Mouse (Mus musculus) adrenal gland, postnatal 10 days (tissue): ENCODE measurements around the gene D5Ertd579e. TPM values are rescaled to one million over a fixed set of nuclear protein-coding genes. Genes with fewer than 3 reads are reported as not detected.
A peak's percentile ranks its signal among the peaks of the same experiment; 100 is the strongest.

ENCODE experiments used
- DNase-seq: peaks from one replicate; pipeline ENCODE4 v3.0.0; 2021; ENCODE audit warnings: mixed read lengths
- total RNA-seq, 2 experiments: library from RNA; stranded (reverse); gene quantifications; 2 replicates each; pipeline ENCODE4 v1.2.3; 2021

Gene D5Ertd579e
- total RNA-seq, 2 experiments from 2014 or later: 49.6 to 64.1 TPM

GRCm38 (mm10) chr5:36603031-36603430 lies 92.8 kb downstream of the D5Ertd579e start:
- peak; percentile 62 for DNase-seq

DNA sequence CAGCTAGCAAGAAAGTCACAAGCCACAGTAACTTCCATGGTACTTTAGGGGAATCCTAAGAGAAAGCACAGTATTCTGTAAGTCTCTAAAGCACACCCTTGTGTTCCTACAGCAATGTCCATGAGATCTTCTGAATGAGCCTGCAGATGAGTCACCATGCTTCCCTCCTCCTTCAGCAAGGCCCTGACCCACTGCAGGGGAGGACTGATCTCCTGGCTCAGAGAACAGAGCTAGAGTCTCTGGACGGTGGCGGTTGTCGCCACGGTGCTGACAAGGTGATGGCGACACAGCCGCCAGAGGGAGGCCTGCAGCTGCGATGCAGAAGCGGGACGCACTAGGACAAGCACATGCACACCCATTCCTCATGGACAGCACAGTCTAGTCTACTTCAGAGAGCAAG lies 93.8 kb downstream of the D5Ertd579e start:
- DNase-seq: peak; percentile 18

DNA sequence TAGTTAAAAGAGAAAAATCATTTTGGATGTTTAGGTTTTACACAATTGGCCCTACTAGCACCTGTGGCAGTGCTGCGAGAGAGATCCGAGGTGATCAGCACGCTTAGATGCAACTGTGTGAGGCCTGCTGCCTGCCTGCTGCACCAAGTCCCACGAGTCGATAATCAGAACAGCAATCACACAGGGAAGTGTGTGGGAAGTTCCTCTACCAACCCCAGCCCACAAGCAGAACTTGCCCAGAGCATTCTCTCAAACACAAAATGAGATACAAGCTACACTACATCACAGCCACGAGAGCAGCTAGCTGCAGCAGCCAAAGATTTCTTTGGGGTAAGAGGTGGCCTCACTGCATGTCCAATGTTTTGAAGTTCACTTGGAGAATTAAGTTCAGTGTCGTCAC lies 94.3 kb downstream of the D5Ertd579e start:
- DNase-seq: no peak

DNA sequence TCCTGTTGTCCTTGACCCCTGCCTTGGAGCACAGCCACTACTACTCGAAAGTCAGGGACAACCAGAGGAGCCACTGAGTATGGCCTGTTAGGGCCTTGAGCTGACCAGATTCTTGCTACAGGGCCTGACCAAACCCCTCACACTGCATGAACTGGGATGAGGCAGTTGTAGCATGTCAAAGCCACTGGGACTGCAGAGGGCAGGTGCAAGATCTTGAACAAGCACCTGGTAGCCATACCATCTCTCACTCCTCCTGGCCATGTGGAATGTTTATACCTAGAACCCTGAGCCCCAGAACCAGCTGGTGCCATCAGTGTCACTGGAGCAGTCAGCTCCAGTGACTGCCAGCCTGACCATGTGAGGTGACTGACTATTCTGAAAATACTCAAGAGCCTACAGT lies 96.9 kb downstream of the D5Ertd579e start:
- no peak for DNase-seq

GRCm38 (mm10) chr5:36597653-36598052 lies 98.2 kb downstream of the D5Ertd579e start:
- peak; percentile 48 for DNase-seq

DNA sequence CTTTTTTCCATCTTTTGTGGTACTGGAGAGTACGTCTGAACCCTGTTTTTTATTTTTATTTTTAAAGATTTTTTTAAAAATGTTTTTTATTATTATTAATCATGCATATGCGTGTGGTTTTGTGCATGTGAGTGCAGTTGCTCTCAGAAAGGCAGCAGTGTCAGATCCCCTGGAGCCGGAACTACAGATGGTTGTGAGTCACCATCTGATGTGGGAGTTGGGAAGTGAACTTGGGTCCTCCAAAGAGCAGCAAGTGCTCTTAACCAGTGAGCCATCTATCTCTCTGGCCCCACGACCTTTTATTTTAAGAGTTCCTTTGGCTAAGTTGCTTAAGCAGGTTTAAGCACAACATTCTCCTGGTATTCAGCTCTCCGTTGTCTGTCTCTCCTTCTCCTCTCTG lies 99.6 kb downstream of the D5Ertd579e start:
- no peak for DNase-seq

DNA sequence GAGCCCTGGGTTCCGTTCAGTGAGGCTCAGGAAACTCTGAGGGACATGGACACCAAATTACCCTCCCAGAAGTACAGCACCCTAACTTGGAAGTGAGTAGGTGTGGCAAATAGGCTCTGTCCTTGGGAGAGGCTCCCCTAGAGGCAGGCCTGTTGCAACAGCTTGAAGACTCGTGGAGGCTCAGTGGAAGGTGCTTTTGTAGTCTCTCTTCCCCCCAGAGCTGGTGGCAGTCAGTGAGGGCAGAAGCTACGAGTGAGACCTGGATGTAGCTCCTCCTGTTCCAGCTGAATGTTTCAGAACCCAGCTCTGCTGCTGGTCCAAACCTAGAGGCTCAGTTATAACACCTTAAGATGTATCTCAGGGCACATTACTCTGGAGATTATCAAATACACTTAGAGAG lies 100.7 kb downstream of the D5Ertd579e start:
- no peak for DNase-seq

DNA sequence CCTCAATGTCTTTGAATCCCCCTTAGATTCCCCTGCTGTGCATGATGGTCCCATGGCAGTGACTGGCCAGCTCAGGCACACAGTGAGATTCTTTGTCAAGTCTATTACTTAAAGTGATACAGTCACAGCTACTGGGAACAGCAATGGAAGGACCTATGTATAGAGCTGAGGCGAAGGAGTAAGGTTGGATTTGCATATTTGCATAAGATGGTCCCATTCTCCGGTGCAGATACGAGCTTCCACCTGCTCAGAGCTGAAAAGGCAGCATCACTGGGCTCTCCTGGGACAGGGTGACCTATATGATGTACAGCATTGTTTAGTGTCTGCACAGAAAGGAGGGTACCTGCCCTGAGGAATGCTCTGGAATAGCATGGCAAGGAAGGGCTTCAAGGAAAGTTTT lies 101.5 kb downstream of the D5Ertd579e start:
- DNase-seq: no peak

GRCm38 (mm10) chr5:36593176-36593575 lies 102.6 kb downstream of the D5Ertd579e start, which contains the start of gene Tbc1d14:
Tbc1d14 (minus strand) TSS chr5:36593276.
- DNase-seq: no peak

GRCm38 (mm10) chr5:36590499-36590920 lies 105.3 kb downstream of the D5Ertd579e start:
- DNase-seq: no peak

DNA sequence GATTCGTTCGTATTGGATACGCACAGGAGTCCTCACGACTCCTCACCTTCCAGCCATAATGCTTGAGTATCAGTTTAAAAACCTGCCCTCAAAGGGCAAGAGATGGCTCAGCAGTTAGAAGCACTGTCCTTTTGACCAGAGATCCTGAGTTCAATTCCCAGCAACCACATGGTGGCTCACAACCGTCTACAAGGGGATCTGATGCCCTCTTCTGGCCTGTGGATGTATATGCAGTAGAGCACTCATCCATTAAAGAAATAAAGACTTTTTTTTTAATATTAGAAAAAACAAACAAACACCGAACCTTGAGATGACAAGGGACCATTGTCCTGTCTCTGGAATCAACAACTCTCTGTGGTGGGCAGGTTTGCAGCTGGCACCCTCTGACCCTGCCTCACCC lies 111.5 kb downstream of the D5Ertd579e start:
- no peak for DNase-seq

- peak; percentile 99 for DNase-seq
Observed at GRCm38 (mm10) chr5:36581924-36582642, 113.7 kb downstream of the D5Ertd579e start.

GRCm38 (mm10) chr5:36581259-36581923 lies 114.4 kb downstream of the D5Ertd579e start:
- DNase-seq: no peak

DNA sequence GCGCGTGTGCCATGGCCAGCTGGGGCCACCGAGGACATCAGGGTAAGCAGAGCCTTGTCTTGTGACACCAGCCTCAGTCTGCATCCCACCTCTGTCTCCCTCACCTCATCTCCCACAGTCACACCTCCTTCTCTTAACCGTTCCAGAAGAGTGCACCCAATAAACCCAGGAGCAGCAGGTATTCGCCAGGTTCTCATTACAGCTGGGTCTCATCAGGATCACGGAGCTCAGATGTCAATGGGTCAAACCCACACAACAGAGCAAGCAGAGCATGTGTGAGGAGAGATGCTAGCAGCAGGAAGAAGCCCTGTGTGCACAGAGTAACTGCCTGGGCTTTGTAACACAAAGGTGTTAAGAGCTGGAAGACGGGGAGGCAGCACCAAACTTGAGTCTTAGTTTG lies 115.9 kb downstream of the D5Ertd579e start:
- DNase-seq: no peak

DNA sequence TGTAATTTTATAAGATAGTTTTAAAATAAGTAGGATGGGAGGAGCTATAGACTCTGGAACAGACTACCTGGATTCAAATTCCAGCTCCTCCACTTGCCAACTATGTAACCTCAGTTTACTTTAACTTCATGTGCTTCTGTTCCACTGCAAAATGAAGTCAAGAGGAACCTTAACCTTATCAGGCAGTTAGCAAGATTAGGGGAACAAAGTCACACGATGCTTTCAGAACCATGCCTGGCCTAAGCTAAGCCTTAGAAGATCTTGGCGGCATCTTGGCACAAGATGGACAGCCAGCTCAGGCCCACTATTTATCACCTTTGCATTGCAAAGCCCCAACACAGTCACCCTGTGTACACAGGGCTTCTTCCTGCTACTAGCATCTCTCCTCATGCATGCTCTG lies 116.8 kb downstream of the D5Ertd579e start:
- no peak for DNase-seq

DNA sequence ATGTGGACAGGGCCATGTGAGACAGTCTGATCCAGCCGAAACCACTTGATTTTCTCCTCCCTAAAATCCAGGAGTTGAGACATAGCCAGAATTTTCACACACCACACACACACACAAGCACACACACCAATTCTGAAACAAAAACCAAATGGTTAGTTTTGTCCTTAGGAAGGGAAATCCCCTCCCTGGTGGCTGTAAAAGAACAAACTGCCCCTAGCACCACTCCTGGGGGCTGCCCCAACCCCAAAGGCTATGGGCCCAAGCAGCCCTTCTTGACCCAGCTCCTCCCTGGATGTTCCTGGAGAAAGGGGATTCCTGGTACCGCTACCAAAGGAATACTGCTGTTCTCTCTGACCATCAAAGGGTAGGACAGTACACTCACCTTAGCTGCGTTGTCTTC lies 119.4 kb downstream of the D5Ertd579e start:
- no peak for DNase-seq

GRCm38 (mm10) chr5:36575745-36576144 lies 120.1 kb downstream of the D5Ertd579e start:
- no peak for DNase-seq

DNA sequence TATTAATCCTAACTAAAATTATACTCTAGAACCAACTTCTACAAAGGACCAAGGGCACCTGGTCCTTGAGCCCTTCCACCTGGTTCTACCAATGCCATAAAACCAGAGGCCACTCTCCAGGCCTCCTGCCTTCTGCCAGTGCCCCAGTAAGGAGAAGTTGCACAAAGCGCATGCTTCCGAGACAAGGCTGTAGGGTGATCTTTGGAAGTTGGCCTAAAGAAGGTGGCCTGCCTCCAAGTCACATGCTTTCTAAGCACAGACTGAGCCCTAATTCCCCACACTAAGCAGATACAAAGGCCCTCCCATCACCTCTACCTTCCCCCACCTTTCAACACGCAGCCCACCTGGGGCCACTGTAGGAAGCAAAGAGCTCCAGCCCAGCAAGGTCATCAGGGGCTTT lies 120.6 kb downstream of the D5Ertd579e start:
- peak; percentile 79 for DNase-seq

DNA sequence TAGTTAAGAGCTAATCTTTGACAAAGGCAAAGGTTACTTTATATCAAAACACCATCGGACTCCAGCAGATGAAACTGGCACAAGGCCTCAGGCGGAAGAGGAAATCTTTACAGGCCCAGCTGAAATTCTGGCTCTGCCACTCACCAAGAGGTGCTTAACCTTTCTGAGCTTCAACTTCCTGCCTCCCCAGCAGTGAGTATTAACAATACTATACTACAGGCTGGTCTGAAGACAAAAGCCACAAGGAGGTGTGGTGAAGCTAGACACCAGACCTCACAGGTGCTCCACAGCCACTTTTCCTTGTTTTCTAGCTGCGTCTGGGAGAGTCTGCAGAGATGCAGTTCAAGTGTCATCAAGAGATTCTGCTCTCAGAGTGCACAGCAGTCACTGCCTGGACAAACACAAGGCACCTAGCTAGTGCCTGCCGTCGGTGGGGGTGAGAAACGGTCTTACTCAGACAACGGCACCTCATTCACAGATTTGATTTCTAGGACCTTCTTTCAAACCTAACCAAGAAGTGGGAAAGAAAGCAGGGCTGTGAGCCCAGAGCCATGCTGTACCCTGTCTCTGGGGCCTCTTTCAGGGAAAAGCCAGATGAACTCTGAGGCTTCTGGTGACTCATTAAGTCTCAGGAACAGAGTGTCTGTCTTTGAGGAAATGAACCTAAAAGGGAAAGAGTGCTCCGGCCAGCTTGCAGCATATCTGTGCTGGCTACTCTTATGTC lies 121.5 kb downstream of the D5Ertd579e start:
- no peak for DNase-seq

GRCm38 (mm10) chr5:36573354-36573753 lies 122.5 kb downstream of the D5Ertd579e start:
- DNase-seq: no peak

DNA sequence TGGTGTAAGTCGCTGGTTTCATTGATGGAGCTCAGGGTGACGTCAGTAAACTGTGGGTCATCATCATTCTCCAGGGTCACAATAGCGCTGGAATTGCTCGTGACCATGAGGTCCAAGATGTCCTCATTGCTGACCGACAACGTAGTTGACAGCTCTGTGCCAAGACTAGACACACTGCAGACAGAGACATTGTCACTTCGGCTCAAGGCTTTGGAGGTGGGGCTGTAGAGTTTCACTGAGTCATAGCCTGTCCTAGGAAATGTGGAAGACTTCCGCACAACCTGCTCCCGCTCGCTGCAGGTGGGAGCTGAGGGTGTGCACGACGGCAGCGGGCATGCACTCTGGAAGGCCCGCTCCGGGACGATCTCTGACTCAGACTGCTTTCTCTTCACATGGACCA lies 124.5 kb downstream of the D5Ertd579e start:
- DNase-seq: peak; percentile 65

DNA sequence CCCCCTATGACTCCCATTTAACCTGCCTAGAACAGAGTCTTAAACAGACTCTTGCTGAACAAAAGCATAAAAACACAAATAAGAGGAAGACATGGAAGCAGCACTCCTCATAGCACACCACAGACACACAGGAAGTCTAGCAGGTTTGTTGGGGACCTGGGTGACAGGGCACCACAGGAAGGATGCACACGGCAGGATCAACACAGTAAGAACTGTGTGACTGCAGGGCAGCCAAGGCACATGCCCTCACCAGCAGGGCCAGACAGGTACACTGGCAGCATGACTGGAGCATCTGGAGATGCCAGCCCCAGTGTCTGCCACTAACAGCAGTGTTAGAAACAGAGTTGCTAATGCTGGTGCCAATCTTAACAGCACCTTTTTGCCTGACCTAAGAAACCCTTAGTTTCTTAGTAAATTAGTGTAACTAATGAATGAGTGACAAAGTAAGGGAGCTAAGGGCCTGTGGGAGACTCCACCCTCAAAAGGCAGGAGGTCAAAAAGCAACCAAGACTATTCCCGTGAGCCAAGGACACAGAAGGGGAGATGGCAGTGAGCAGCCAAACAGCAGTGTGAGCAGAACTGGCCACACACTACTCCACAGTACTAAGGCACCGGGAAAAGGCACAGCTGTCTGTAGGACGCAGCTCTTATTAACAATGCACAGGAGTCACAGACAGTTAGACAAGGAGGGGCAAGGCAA lies 125.1 kb downstream of the D5Ertd579e start:
- no peak for DNase-seq

DNA sequence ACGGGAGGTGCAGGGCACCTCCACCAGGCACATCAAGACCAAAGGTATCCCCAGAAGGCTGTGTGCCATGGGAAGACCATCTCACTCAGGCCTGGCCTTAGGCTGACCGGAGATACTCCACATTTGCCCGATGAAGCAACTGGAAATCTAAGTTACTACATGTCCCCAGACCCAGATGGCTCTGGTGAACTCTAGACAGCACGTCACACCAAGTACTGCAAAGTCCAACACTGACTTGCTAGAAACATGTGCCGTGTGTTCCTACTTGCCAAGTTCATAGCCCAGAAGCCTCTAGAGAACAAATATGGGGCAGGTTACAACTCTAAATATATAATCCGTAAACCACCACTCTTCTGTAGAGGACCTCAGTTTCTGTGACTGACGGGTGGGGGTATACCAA lies 125.7 kb downstream of the D5Ertd579e start:
- no peak for DNase-seq
